17 mouse cellular contexts compared by ENCODE assay signal in the genomic region with DNA sequence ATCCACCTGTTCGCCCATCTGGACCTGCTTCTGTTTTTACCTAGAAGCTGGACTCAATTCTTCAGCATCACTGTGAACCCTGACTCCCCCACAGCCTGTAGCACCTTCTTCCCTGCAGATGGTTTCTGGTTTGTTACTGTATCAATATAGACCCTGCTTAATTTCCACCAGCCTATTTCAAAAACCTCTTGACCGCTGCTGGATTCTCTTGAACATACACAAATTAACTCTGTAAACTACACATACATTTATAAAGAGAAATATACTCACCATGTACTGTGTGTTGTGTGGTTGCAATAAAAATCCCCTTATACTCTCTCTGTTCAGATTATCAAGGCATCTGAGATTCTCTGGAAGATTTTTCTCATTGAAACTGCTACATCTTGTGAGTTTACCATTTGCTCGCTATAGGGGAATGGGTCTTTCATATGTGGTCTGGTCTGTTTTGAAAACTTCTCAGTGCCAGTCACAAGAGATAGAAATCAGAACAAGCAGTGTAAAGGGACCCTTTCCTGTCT.
"Had no signal": no experiment of that assay in that cellular context is flagged by ENCODE, and none has a peak within 500 bp of the region (broad histone marks: within the 10 kb centered on the region; RNA-seq: fewer than 3 reads in every experiment).

No protein-coding gene starts in this region.

- H3K9me3 ChIP-seq: neural tube, embryonic 13.5 days; neural tube, embryonic 15.5 days had no signal

- H3K36me3 ChIP-seq: neural tube, embryonic 12.5 days; neural tube, embryonic 13.5 days; neural tube, embryonic 15.5 days; stomach, embryonic 15.5 days had no signal

- H3K4me3 ChIP-seq: neural tube, embryonic 12.5 days; neural tube, embryonic 13.5 days; neural tube, embryonic 15.5 days; stomach, embryonic 15.5 days had no signal

- H3K4me2 ChIP-seq: neural tube, embryonic 12.5 days; neural tube, embryonic 13.5 days; neural tube, embryonic 15.5 days; stomach, embryonic 15.5 days had no signal

- H3K27ac ChIP-seq: neural tube, embryonic 12.5 days; neural tube, embryonic 13.5 days; neural tube, embryonic 15.5 days; stomach, embryonic 15.5 days; stomach, postnatal 0 days had no signal

- H3K27me3 ChIP-seq: neural tube, embryonic 12.5 days; neural tube, embryonic 13.5 days; neural tube, embryonic 15.5 days; stomach, embryonic 15.5 days had no signal

- H3K4me1 ChIP-seq: neural tube, embryonic 12.5 days; neural tube, embryonic 13.5 days; neural tube, embryonic 15.5 days; stomach, embryonic 15.5 days had no signal

- DNase-seq: retina, postnatal 1 day; right cerebral cortex, adult 18-20 months; right cerebral cortex, postnatal 14 days; right cerebral cortex, postnatal 25 days; right cerebral cortex, postnatal 4 days; spleen, adult 18-20 months; thymus, adult 18-20 months; thymus, adult 2 months; thymus, postnatal 14 days; thymus, postnatal 25 days; thymus, postnatal 36 days; thymus, postnatal 4 days had no signal

- H3K9ac ChIP-seq: neural tube, embryonic 12.5 days; neural tube, embryonic 13.5 days; neural tube, embryonic 15.5 days; stomach, embryonic 15.5 days had no signal
